ENCODE assay signal across 10 mouse cellular contexts in the genomic region with DNA sequence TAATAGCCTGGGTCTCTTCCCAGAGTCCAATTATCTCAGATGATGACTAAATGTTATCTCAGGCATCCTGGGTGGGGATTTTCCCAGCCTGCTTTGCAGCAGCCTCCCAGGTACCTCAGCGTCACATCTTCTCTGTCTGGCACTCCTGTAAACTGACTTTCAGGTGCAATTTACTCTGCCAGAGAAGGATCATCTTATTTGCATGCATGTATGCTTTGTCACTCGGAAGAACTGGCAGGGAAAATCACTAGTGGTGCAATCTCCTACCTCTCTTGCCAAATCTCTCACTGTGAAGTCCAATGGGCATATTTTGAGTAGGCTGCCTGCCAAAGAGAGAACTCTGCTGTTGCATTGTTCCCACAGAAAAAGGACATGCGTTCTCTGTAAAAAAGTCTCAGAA.
A peak's percentile ranks its signal among the peaks of the same experiment; 100 is the strongest.
DNase-seq lines count a peak whose midpoint lies in the region; ATAC-seq and TF ChIP-seq lines count a peak whose summit lies in the region.
"Had no signal": no experiment of that assay in that cellular context is flagged by ENCODE, and none has a peak within 500 bp of the region (broad histone marks: within the 10 kb centered on the region; RNA-seq: fewer than 3 reads in every experiment).

No protein-coding gene starts in this region.

- TF ChIP-seq POLR2A in liver, adult 2 months (IDR thresholded peaks at IDR 0.05; ENCODE audit: extremely low read depth, insufficient read depth, low read length): no peak
- no peak for TF ChIP-seq POLR2A in lung, adult 2 months (IDR thresholded peaks at IDR 0.05; ENCODE audit: borderline replicate concordance, extremely low read depth, low read depth, low read length)

- no peak for ATAC-seq in liver, embryonic 12.5 days
- no peak for ATAC-seq in intestine, postnatal 0 days

- DNase-seq in liver, adult 2 months (ENCODE audit: extremely low read depth, low read depth, low spot score): peak; percentile 84
- peak; percentile 44 to 46 for DNase-seq in cerebellum, adult 18-20 months
- DNase-seq in layer of hippocampus, adult 2 months (ENCODE audit: low spot score in 2 of 2): peak; percentile 43 to 70
- DNase-seq in right cerebral cortex, postnatal 25 days: peak; percentile 17
- DNase-seq in liver: no peak
- no peak for DNase-seq in lung, adult 2 months
- DNase-seq: lung, embryonic 14.5 days had no signal

- H3K4me1 ChIP-seq in liver, adult 2 months (ENCODE audit: control insufficient read depth, insufficient read depth, low read length): no peaks in the 10 kb centered on the region
- H3K4me1 ChIP-seq in liver, embryonic 12.5 days: no peaks in the 10 kb centered on the region
- H3K4me1 ChIP-seq in intestine, postnatal 0 days (replicated peaks; ENCODE audit: control insufficient read depth, insufficient read depth, low read length): no peaks in the 10 kb centered on the region
- no peaks in the 10 kb centered on the region for H3K4me1 ChIP-seq in lung, adult 2 months (ENCODE audit: control insufficient read depth, insufficient read depth, low read length)
- H3K4me1 ChIP-seq: stomach, embryonic 15.5 days had no signal

- no peaks in the 10 kb centered on the region for H3K36me3 ChIP-seq in liver, adult 2 months (ENCODE audit: control insufficient read depth, insufficient read depth, low read length)
- no peaks in the 10 kb centered on the region for H3K36me3 ChIP-seq in liver, embryonic 12.5 days
- no peaks in the 10 kb centered on the region for H3K36me3 ChIP-seq in intestine, postnatal 0 days (ENCODE audit: control insufficient read depth, insufficient read depth)
- H3K36me3 ChIP-seq: stomach, embryonic 15.5 days had no signal

- H3K27ac ChIP-seq in liver, adult 2 months (replicated peaks; ENCODE audit: insufficient read depth, low read depth, low read length): no peak overlapping the region
- H3K27ac ChIP-seq in liver, embryonic 12.5 days: no peak overlapping the region
- H3K27ac ChIP-seq in layer of hippocampus, adult 2 months: peak overlapping the region; percentile 68; the same call in 1 of the 2 replicates
- H3K27ac ChIP-seq in intestine, postnatal 0 days (ENCODE audit: low read depth, low read length): no peak overlapping the region
- H3K27ac ChIP-seq: stomach, embryonic 15.5 days had no signal

- H3K4me3 ChIP-seq in liver, adult 2 months (ENCODE audit: insufficient read depth, low read depth, low read length): no peak overlapping the region
- no peak overlapping the region for H3K4me3 ChIP-seq in liver, embryonic 12.5 days
- H3K4me3 ChIP-seq in layer of hippocampus, adult 2 months: no peak overlapping the region
- H3K4me3 ChIP-seq in intestine, postnatal 0 days (ENCODE audit: low read depth, low read length): no peak overlapping the region
- H3K4me3 ChIP-seq in lung, adult 2 months (replicated peaks; ENCODE audit: extremely low read depth, low read depth, low read length): no peak overlapping the region
- H3K4me3 ChIP-seq: stomach, embryonic 15.5 days had no signal

- no peak overlapping the region for H3K4me2 ChIP-seq in liver, embryonic 12.5 days
- H3K4me2 ChIP-seq in intestine, postnatal 0 days (replicated peaks; ENCODE audit: low read depth): no peak overlapping the region
- H3K4me2 ChIP-seq: lung, embryonic 14.5 days; stomach, embryonic 15.5 days had no signal

- no peaks in the 10 kb centered on the region for H3K27me3 ChIP-seq in liver, adult 2 months (ENCODE audit: control insufficient read depth, insufficient read depth, low read length)
- H3K27me3 ChIP-seq in liver, embryonic 12.5 days (replicated peaks): no peaks in the 10 kb centered on the region
- no peaks in the 10 kb centered on the region for H3K27me3 ChIP-seq in intestine, postnatal 0 days (replicated peaks; ENCODE audit: control insufficient read depth, insufficient read depth, low read length)
- H3K27me3 ChIP-seq: stomach, embryonic 15.5 days had no signal

- no peak for TF ChIP-seq CTCF in liver, adult 2 months (IDR thresholded peaks at IDR 0.05; ENCODE audit: low read depth, low read length)
- TF ChIP-seq CTCF in layer of hippocampus, adult 2 months (conservative IDR thresholded peaks at IDR 0.05): no peak
- no peak for TF ChIP-seq CTCF in intestine, postnatal 0 days (IDR thresholded peaks at IDR 0.05; ENCODE audit: low read depth)
- TF ChIP-seq CTCF in lung, adult 2 months (IDR thresholded peaks at IDR 0.05; ENCODE audit: insufficient read depth, low read length): no peak

- peaks cover 13% of the 10 kb centered on the region; the same call in 1 of the 2 replicates for H3K9me3 ChIP-seq in liver, embryonic 12.5 days (replicated peaks)
- H3K9me3 ChIP-seq in intestine, postnatal 0 days (ENCODE audit: control insufficient read depth): no peaks in the 10 kb centered on the region
- H3K9me3 ChIP-seq: stomach, embryonic 15.5 days had no signal

- H3K79me2 ChIP-seq in liver, adult 2 months (ENCODE audit: control insufficient read depth, insufficient read depth, low read length): no peaks in the 10 kb centered on the region

- 27% methylated on average over 3 of the region's 3 CpGs for WGBS in liver, adult 2 months
- WGBS in liver, embryonic 12.5 days (ENCODE audit: insufficient replicate concordance): 55% methylated on average over 3 of the region's 3 CpGs
- WGBS in intestine, postnatal 0 days: 72% methylated on average over 3 of the region's 3 CpGs
- 56% methylated on average over 3 of the region's 3 CpGs for WGBS in lung, adult 2 months

- H3K9ac ChIP-seq in liver, adult 2 months (ENCODE audit: low read depth, low read length): no peak overlapping the region
- no peak overlapping the region for H3K9ac ChIP-seq in liver, embryonic 12.5 days
- H3K9ac ChIP-seq in intestine, postnatal 0 days (ENCODE audit: low read depth, low read length): no peak overlapping the region
- H3K9ac ChIP-seq: lung, embryonic 14.5 days; stomach, embryonic 15.5 days had no signal

Comparison
In these comparisons a context has a peak if more than half of its experiments do, and no peak if none do; other contexts are left out.
1. DNase-seq: peak in liver, adult 2 months (single experiment), cerebellum, adult 18-20 months (2 of 2), layer of hippocampus, adult 2 months (2 of 2) and right cerebral cortex, postnatal 25 days (single experiment); none in liver (single experiment) and lung, adult 2 months (single experiment).